Mouse (Mus musculus) megakaryocyte-erythroid progenitor cell, adult 5-6 weeks (primary cell): ENCODE data around the gene Olfr1420. TPM values are rescaled to one million over a fixed set of nuclear protein-coding genes. Genes with fewer than 3 reads are reported as not detected.

ENCODE experiments used
- total RNA-seq, 2 experiments: library from RNA; stranded (forward) in 1 of 2; stranded (reverse) in 1 of 2; fragments of 200-1000, 215-1000 nt in 1 of 2; fragments of >200 nt in 1 of 2; fragmentation: Nextera tagmentation in 1 of 2; gene quantifications; 2 replicates each; pipeline ENCODE4 v1.2.3; 2014 to 2017

Gene Olfr1420
- total RNA-seq, 2 experiments from 2014 or later = not detected

Other genes starting within 250 kb of the Olfr1420 start
- 5.3 TPM in 1 of 2 replicates, not detected in the other for gene Ms4a3, start 245.7 kb upstream of the Olfr1420 start, total RNA-seq (2014; fragmentation: Nextera tagmentation)
- gene Ms4a3, start 245.7 kb upstream of the Olfr1420 start, total RNA-seq (2017) = 0.14 and 3.0 TPM in 2 replicates
- gene Oosp2, start 226.0 kb upstream of the Olfr1420 start, total RNA-seq (2014; fragmentation: Nextera tagmentation) = not detected in 2 replicates
- gene Oosp2, start 226.0 kb upstream of the Olfr1420 start, total RNA-seq (2017) = not detected in 2 replicates
- not detected in 2 replicates for gene Oosp1, start 195.4 kb upstream of the Olfr1420 start, total RNA-seq (2014; fragmentation: Nextera tagmentation)
- gene Oosp1, start 195.4 kb upstream of the Olfr1420 start, total RNA-seq (2017) = 3.4 TPM in 1 of 2 replicates, not detected in the other
- not detected in 2 replicates for gene Oosp3, start 189.5 kb upstream of the Olfr1420 start, total RNA-seq (2014; fragmentation: Nextera tagmentation)
- gene Oosp3, start 189.5 kb upstream of the Olfr1420 start, total RNA-seq (2017) = not detected in 2 replicates
- not detected in 2 replicates for gene Gif, start 139.0 kb upstream of the Olfr1420 start, total RNA-seq (2014; fragmentation: Nextera tagmentation)
- gene Gif, start 139.0 kb upstream of the Olfr1420 start, total RNA-seq (2017) = not detected in 2 replicates
- gene Mrpl16, start 116.2 kb upstream of the Olfr1420 start, total RNA-seq (2014; fragmentation: Nextera tagmentation) = 73.6 and 85.5 TPM in 2 replicates
- 112 and 131 TPM in 2 replicates for gene Mrpl16, start 116.2 kb upstream of the Olfr1420 start, total RNA-seq (2017)
- gene Stx3, start 67.2 kb upstream of the Olfr1420 start, total RNA-seq (2014; fragmentation: Nextera tagmentation) = 5.6 and 8.0 TPM in 2 replicates
- gene Stx3, start 67.2 kb upstream of the Olfr1420 start, total RNA-seq (2017) = 6.2 and 16.5 TPM in 2 replicates
- not detected in 2 replicates for gene Olfr1417, start 47.3 kb upstream of the Olfr1420 start, total RNA-seq (2014; fragmentation: Nextera tagmentation)
- 0.28 TPM in 1 of 2 replicates, not detected in the other for gene Olfr1417, start 47.3 kb upstream of the Olfr1420 start, total RNA-seq (2017)
- gene Olfr1418, start 25.5 kb upstream of the Olfr1420 start, total RNA-seq (2014; fragmentation: Nextera tagmentation) = not detected in 2 replicates
- not detected in 2 replicates for gene Olfr1418, start 25.5 kb upstream of the Olfr1420 start, total RNA-seq (2017)
- not detected in 2 replicates for gene Olfr1419, start 11.5 kb upstream of the Olfr1420 start, total RNA-seq (2014; fragmentation: Nextera tagmentation)
- not detected in 2 replicates for gene Olfr1419, start 11.5 kb upstream of the Olfr1420 start, total RNA-seq (2017)
- gene Patl1, start 25.8 kb downstream of the Olfr1420 start, total RNA-seq (2014; fragmentation: Nextera tagmentation) = 21.1 and 28.6 TPM in 2 replicates
- 10.4 and 11.0 TPM in 2 replicates for gene Patl1, start 25.8 kb downstream of the Olfr1420 start, total RNA-seq (2017)
- gene Osbp, start 79.4 kb downstream of the Olfr1420 start, total RNA-seq (2014; fragmentation: Nextera tagmentation) = 39.5 and 39.9 TPM in 2 replicates
- gene Osbp, start 79.4 kb downstream of the Olfr1420 start, total RNA-seq (2017) = 28.8 and 29.0 TPM in 2 replicates
- not detected in 2 replicates for gene Olfr1423, start 154.8 kb downstream of the Olfr1420 start, total RNA-seq (2014; fragmentation: Nextera tagmentation)
- not detected in 2 replicates for gene Olfr1423, start 154.8 kb downstream of the Olfr1420 start, total RNA-seq (2017)
- gene Olfr1424, start 176.1 kb downstream of the Olfr1420 start, total RNA-seq (2014; fragmentation: Nextera tagmentation) = not detected in 2 replicates
- not detected in 2 replicates for gene Olfr1424, start 176.1 kb downstream of the Olfr1420 start, total RNA-seq (2017)
- not detected in 2 replicates for gene Olfr1425, start 191.2 kb downstream of the Olfr1420 start, total RNA-seq (2014; fragmentation: Nextera tagmentation)
- not detected in 2 replicates for gene Olfr1425, start 191.2 kb downstream of the Olfr1420 start, total RNA-seq (2017)
- gene Olfr1426, start 205.4 kb downstream of the Olfr1420 start, total RNA-seq (2014; fragmentation: Nextera tagmentation) = not detected in 2 replicates
- gene Olfr1426, start 205.4 kb downstream of the Olfr1420 start, total RNA-seq (2017) = not detected in 2 replicates
- not detected in 2 replicates for gene Olfr1427, start 216.8 kb downstream of the Olfr1420 start, total RNA-seq (2014; fragmentation: Nextera tagmentation)
- not detected in 2 replicates for gene Olfr1427, start 216.8 kb downstream of the Olfr1420 start, total RNA-seq (2017)
- not detected in 2 replicates for gene Olfr1428, start 229.3 kb downstream of the Olfr1420 start, total RNA-seq (2014; fragmentation: Nextera tagmentation)
- not detected in 2 replicates for gene Olfr1428, start 229.3 kb downstream of the Olfr1420 start, total RNA-seq (2017)
- not detected in 2 replicates for gene Olfr76, start 236.6 kb downstream of the Olfr1420 start, total RNA-seq (2014; fragmentation: Nextera tagmentation)
- not detected in 2 replicates for gene Olfr76, start 236.6 kb downstream of the Olfr1420 start, total RNA-seq (2017)